Mouse (Mus musculus) lung, adult 2 months (tissue): ENCODE results near the gene Pcsk5.

Experiments
- CTCF ChIP-seq: fragments of 200-500 bp; IDR thresholded peaks from 2 replicates; pipeline ENCODE4 v1.5.1; 2011; ENCODE audit warnings: mild to moderate bottlenecking, low read length, control low read depth; ENCODE audit not compliant: insufficient read depth
- POLR2A ChIP-seq: fragments of 200-500 bp; IDR thresholded peaks from 2 replicates; pipeline ENCODE4 v1.6.1; 2011; ENCODE audit warnings: low read depth, mild to moderate bottlenecking, control low read depth, low read length, borderline replicate concordance; ENCODE audit errors: extremely low read depth

DNA sequence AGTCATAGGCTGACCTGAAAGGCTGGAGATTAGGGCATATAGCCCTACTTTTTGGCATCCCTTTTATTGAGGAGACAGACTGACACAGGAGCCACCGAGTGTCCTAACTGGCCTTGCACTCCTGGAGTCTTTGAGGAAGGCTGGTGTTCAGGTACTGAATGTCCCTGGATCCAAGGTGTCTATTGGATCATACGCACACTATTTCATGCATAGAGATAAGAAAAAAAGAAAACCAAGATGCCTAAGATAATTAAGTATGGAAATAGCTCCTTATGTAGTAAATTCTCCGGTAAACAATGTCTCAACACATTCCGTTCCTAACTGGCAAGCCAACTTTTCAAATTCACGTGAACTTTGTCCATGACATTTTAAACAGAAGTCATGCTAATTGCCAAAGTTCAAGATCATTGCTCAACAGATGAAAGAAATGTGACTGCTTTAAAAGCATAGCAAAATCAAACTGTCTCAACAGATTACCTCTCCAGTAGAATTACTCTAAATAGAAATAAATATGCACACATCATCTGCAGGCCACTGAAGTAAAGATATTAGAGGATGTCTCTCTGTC, 45.9 kb downstream of the Pcsk5 start:
- no peak for TF ChIP-seq CTCF
- TF ChIP-seq POLR2A = no peak
